Mouse (Mus musculus) adipocyte (in vitro differentiated cells): ENCODE measurements around the gene Hspa2.
A peak's percentile ranks its signal among the peaks of the same experiment; 100 is the strongest.

Source experiments
- DNase-seq: peaks from one replicate; pipeline ENCODE4 v3.0.0-alpha.2; 2016; ENCODE audit warnings: low spot score

The Hspa2 gene

DNA sequence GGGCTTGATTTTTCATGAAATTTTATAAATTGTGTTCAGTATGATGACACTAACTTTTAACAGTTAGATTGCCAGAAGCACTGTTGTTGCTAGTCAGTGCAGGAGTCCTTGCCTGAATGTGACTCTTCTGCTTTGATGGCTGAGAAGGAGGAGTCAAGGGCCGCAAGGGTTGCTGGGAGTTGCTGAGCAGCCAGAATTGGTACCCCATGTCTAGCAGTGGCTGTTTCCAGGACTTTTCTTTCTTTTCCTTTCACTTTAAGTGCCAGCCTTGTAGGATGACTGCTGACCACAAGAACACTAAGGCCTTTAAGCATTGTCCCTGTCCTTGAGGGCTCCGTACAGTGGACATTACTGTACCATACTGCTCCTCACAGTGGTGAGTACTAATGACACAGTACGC lies 26.2 kb upstream of the Hspa2 start:
- DNase-seq: no peak

DNA sequence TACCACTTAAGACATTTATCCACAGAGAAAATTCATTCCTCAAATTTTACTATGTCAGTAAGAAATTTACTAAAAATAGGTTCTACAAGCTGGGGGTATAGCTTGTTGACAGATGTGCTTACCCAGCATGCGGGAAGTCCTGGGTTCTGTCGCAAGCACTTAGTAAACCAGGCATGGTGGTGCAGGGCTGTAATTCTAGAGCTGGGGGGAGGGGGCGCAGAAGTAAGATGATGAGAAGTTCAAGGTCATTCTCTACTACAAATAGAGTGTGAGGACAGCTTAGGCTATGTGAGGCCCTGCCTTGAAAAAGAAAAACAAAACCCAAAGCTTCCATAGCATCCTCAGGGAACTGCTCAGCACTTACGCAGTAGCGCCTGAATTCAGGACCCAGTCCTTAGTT lies 25.4 kb upstream of the Hspa2 start:
- DNase-seq: no peak

DNA sequence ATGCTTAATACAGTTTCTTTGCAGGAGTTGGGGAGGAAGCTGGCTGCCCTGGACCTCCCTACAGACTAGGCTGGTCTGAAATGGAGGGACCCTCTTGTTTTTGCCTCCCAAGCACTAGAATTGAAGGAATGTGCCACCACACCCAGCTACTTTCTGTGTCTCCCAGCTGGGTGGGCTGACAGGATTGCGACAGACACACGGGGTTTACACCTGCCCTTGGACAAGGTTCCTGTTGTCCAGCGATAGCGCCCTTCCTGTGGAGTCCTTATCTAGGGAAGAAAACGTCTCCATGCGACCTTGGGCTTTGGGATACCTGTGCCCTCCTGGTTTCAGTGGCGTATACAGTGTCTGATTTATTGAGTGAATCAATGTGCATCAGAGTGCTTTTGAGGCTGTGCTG lies 23.8 kb upstream of the Hspa2 start:
- DNase-seq: no peak

DNA sequence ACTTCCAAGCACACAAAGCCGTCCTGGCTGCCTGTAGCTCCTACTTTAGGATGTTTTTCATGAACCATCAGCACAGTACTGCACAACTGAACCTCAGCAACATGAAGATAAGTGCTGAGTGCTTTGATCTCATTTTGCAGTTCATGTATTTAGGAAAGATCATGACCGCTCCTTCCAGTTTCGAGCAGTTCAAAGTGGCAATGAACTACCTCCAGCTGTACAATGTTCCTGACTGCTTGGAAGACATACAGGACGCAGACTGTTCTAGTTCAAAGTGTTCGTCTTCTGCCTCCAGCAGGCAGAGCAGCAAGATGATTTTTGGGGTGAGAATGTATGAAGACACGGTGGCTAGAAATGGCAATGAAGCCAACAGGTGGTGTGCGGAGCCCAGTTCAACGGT lies 18.6 kb upstream of the Hspa2 start:
- no peak for DNase-seq

DNA sequence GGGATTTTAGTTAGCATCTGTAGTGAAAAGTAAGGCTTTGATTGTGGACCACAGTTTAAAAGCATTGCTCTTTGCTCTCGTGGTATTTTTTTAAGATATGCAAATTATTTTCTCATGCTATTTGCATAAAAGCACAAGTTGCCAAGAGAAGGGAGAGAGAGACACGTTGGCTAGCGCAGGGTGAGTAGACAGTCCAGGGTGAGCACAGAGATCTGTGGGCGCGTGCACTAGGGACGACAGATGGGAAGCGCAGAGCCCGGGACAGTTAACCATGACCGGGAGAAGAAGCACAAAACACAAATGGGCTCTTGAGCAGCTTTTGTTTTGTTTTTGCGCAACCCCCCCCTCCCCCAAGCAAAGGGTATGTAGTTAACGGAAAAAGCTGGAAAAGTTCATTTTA lies 15.2 kb upstream of the Hspa2 start:
- DNase-seq: no peak

DNA sequence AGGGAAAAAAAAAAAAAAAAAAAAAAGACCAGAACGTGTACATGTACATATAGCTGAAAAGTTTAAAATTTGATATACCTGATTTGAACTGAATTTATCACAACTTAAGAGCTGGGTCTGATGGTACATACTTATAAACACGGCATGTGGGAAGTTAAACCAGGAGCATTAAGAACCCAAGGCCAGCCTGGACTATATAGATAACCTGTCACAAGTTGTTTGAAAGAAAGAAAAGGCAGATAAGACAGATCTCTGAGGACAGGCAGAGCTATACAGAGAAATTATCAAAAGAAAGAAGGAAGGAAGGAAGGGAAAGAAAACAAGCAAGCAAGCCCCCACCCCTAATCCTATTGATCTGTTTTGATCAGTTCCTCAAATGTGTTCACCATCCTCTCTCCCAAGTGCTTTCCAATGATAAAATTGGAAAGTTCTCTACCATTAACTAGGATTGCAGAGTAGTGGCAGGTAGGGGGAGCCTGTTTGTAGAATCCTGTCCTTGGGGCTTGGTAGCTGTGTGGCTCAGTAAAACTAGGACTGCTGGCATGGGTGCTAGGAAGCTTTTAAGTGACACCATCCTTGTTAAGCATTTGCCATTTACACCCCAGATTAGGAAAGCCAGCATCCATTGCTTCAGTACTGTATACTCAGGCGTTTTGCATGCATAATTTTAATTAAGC lies 12.2 kb upstream of the Hspa2 start:
- DNase-seq: no peak

DNA sequence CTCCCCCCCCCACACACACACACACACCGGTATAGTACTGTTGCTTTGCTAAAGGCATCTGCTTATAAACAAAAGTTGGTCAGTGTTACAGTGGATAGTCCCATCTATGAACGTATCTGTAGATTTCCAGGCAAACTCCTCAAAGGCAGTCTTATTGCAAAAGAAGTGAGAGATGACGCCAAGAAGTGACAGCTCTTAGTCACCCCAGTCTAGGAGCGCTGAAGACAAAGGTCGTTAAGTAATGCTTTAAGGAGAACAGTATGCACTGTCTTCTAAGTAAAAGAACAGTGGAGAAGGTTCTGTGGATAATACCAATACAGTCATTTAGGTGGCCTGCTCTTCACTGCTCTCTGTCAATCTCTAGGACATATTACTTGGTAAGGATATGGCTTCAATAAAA lies 11.0 kb upstream of the Hspa2 start:
- DNase-seq: peak; percentile 74

DNA sequence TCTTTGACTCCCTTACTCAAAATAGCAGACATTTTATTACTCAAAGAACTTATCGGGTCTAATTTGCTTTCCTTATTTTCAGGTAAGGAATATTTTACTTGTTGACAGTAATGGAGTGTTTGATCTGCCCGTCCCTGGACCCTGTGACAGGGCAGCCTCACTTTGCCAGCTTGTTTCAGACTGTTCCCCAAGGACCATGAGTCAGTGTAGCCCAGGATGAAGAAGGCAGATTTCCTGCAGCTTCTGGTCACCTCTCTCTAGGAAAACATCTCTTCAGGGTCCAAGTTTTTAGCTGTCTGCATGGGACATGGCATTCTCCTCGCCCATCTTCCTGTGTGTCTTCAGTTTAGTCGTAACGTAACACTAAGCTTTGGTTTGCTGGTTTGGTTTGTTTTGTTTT lies 6.7 kb upstream of the Hspa2 start:
- DNase-seq: no peak

DNA sequence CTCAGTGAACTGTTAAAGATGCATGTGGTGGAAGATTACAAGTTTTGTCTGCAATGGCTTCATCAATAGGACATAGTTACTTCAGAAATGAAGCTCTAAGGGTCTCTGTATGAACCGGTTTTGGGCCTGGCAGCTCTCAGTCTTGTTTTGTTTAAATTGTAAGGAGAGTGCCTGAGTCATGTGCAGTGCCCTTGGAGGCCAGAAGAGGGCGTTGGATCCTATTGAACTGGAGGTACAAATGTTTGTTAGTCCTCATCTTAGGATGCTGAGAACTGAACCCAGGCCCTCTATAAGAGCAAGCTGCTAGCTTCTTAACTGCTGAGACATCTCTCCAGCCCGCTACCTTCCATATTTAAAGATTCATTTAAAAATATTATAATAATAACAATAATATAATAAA lies 2.3 kb upstream of the Hspa2 start:
- no peak for DNase-seq

DNA sequence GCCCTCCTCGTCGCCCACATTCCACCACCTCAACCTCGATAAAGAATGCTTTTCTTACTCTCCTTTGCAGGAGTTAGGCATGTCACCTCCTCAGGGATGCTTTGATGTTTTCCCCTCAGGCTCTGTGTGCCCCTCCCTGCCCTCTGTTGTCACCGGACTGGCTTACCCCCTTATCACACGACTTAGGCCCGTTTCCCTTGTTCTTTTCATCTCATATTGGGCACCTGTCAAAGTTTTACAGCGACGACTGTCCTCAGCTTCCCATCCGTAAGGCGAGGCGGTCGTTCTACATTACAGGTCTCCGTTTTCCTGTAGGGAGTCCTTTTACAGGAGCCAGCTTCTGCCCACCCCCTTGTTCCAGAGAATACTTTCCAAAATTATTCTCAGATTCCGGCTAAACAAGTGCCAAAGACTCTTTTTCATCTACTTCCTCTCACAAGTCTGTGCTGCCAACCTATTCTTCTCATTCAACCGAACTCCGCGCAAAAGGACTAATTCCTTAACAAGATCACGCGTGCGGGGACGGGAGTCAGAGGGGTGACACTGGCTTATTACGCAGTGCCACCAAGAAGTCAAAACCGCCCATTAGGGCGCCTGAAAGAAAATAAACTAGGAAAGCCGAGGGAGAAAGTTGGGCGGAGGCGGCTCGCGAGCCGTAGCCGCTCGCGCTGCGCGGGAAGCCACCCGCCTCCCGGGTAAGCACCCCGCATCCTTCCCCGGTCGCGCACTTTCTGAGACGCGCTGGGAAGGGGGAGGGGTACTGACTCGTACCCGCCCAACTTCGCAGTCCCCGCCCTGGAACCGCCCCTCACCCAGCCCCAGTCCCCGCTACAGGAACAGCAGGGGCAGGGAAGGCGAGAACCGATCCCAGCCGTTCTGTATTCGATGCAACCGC lies 738 bp upstream of the Hspa2 start:
- no peak for DNase-seq

DNA sequence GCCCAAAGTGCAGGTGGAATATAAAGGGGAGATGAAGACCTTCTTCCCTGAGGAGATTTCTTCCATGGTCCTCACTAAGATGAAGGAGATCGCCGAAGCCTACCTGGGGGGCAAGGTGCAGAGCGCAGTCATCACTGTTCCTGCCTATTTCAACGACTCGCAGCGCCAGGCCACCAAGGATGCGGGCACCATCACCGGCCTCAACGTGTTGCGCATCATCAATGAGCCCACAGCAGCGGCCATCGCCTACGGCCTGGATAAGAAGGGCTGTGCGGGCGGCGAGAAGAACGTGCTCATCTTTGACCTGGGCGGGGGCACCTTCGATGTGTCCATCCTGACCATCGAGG lies 833 bp downstream of the Hspa2 start:
- DNase-seq: no peak

DNA sequence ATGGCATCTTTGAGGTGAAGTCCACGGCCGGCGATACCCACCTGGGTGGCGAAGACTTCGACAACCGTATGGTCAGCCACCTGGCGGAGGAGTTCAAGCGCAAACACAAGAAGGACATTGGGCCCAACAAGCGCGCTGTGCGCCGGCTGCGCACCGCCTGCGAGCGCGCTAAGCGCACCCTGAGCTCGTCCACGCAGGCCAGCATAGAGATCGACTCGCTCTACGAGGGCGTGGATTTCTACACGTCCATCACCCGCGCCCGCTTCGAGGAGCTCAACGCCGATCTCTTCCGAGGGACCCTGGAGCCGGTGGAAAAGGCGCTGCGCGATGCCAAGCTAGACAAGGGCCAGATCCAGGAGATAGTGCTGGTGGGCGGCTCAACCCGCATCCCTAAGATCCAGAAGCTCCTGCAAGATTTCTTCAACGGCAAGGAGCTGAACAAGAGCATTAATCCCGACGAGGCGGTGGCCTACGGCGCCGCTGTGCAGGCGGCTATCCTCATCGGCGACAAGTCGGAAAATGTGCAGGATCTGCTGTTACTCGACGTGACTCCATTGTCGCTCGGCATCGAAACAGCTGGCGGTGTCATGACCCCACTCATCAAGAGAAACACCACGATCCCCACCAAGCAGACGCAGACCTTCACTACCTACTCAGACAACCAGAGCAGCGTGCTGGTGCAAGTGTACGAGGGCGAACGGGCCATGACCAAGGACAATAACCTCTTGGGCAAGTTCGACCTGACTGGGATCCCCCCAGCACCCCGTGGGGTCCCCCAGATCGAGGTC lies 1.4 kb downstream of the Hspa2 start:
- DNase-seq: no peak

DNA sequence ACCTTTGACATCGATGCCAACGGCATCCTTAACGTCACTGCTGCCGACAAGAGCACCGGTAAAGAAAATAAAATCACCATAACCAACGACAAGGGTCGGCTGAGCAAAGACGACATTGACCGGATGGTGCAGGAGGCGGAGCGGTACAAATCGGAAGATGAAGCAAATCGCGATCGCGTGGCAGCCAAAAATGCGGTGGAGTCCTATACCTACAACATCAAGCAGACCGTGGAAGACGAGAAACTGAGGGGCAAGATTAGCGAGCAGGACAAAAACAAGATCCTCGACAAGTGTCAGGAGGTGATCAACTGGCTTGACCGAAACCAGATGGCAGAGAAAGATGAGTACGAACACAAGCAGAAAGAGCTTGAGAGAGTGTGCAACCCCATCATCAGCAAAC lies 2.0 kb downstream of the Hspa2 start:
- DNase-seq: no peak

DNA sequence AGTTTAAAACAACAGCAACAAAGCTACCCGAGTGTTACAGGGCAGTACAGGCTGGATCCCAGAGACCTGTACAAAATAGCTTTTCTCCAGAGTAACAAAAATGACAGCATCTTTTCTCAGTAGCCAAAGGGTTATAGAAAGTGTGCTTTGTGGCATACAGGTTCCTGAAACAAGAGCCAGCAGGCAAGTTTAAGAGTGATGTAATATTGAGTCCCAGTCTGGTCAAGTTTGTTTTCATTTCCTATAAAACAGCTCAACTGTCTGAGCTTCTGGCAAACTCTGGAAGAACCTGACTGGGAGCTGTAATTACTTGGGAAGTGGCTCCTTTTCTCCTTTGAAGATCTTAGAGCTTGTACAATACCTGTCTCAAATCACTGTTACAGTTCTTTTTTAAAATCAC lies 3.2 kb downstream of the Hspa2 start:
- peak; percentile 57 for DNase-seq

DNA sequence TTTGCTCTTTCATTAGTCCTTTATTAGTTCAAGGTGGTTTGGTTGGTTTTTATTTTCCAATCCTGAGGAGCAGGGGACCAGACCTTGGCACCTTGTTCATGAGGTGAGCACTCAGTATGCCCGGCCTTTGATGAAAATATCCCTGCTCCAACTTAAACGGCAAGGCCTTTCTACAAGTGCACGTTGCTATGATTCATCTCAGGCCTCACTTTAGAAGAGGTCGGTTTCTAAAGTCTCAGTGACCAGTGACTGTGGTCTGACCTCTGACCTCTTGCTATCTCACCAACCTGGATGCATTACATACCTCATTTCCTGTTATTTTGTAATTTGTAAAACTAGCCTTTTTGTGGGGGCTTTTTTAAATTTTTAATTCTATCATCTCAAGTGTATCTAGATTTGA lies 5.2 kb downstream of the Hspa2 start:
- no peak for DNase-seq

DNA sequence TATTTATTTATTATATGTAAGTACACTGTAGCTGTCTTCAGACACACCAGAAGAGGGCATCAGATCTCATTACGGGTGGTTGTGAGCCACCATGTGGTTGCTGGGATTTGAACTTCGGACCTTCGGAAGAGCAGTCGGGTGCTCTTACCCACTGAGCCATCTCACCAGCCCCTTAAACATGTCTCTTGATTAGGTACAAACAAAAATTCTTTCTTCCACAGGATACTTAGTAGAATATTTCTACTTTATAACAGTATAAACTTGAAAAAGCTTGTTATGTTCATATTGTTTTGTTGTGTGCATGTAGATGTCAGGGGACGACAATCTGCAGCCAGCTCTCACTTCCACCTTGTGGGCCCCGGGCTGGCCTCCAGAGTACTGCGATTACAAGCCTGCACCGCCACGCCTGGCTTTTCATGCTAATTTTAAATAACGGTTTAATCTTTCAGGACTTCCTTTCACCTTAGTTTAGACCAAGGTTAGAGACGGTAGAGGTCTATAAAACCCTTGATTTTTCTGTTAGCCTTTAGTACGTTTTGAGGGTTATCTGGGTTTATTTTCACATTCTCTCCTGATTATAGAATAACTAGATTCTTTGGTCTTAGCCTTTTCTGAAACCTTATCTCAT lies 11.5 kb downstream of the Hspa2 start:
- no peak for DNase-seq

DNA sequence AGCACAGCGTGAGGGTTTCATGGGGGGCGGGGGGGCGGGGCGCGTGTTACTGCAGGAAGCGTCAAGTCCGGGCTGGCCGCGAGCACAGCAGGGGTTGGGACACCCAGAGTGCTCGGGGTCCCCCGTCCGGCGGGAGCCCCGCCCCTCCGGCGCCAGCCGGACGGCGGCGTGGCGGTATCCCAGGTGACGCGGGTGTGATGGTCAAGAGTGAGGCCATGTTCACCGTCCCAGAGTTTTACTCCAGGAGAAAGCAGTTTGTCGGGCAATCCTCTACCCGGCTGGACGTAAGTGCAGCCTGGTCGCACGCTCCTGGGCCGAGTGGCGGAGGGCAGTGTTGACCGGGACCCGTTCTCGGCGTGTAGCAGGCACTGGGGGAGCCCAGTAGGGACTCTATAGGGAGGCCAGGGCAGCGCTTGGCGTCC lies 13.5 kb downstream of the Hspa2 start, which contains the start of gene Ppp1r36:
Gene Ppp1r36 (plus strand): TSS at position 106 of the 422 bp plus-strand sequence.
- DNase-seq: no peak

DNA sequence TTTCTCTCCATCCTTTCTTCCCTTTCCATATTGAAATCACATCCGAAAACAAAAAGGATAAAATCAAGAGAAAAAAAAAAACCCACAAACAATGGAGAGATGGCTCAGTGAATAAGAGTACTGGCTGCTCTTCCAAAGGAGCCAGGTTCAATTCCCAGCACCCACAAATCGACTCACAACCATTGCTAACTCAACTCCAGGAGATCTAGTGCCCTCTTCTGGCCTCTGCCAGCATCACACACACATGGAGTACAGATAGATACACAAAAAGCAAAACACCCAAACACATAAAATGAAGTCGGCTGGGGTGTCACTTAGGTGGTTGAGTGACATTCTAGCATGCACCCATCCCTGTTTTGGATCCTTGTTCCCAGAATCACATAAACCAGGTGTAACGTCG lies 14.4 kb downstream of the Hspa2 start:
- no peak for DNase-seq

DNA sequence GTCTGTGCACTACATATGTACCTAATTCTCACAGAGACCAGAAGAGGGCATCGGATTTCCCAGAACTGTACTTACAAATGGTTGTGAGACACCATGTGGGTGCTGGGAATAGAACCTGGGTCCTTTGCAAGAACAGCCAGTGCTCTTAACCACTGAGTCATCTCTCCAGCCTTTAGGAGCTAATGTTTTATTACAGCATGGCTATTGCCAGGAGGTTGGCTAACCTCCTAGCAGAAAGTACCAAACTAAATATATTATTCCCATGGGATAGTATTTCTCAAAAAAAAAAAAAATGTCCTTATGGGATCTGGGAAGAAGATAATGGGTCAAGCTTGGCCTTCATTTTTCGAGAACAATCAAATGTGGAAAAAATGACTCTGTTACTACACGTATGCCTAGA lies 21.3 kb downstream of the Hspa2 start:
- DNase-seq: peak; percentile 51

DNA sequence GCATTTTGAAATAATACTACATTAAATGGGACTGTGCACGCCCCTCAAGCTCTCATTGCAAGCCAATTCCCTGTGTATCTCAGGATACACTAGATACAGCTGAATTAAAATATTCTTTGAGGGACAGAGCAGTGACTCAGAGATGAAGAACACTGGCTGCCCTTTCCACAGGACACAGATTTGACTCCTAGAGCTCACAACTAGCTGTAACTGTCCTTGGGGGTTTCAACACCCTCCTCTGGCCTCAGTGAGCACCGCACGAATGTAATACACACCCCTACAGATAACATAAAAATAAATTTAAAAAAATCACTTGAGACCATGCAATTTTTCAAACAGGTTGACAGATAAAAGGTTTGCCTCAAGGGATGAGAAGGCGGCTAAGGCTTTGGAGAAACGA lies 23.6 kb downstream of the Hspa2 start:
- DNase-seq: no peak

DNA sequence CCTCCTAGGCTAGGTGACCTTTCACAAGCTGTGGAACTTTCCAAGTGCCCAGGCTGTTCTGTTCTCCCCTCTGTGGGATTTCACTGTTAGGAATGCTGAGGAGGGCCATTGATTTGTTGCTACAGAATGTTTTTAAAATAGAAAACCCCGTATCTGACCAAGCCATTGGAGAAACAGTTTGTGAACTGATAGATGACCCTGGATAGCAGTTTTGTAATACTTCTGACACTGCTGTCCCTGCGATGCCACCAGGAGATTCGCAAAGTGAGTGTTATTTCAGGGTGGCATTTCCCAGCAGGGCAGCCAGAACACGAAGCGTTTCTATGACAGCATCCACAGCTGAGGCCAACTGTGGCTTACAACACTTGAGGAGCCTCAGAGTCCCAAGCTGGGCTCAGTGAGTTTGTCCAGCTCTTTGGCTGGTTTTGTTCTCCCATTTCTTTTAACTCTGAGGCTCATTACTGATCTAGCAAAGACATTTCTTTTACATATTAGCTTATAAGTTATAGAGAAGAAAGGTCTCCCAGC lies 27.0 kb downstream of the Hspa2 start:
- DNase-seq: peak; percentile 81

DNA sequence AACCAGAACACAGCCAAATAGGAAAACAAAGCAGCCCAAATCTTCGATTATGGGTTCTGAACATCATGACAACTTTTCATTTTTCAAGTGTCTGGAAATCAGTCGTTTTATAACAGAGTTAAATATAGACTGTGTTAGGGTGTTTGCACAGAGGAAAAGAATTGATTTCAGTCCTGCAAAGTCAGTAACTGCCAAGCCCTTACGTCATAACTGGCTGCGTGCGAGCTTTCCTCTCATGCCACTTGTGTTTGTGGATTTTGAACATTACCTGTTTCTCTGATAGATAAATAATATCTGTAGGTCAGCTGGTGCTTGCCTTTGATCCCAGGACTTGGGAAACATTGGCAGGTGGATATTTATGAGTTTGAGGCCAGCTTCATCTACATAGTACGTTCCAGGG lies 27.5 kb downstream of the Hspa2 start:
- DNase-seq: peak; percentile 59
